12 mouse cellular contexts compared by ENCODE assay signal in the genomic region with DNA sequence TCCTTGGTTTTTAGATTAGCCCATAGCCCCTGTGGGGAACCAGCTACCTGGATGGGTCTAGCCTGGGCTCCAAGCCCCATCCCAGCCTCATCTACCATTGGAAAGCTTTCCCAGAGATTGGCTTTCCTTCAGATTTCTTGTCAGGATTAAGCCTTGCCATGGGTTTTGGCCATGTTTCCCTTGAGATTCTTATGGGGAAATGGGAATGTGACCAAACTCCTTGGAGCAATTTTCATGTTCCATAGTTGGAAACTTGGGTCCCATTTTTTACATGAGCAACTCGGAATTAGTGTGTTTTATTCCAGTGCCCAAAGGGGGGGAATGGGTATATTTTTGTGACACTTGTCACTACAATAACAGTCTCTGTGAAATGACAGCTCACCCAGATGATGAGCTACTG.
A peak's percentile ranks its signal among the peaks of the same experiment; 100 is the strongest.
DNase-seq lines count a peak whose midpoint lies in the region; ATAC-seq and TF ChIP-seq lines count a peak whose summit lies in the region.
"Had no signal": no experiment of that assay in that cellular context is flagged by ENCODE, and none has a peak within 500 bp of the region (broad histone marks: within the 10 kb centered on the region; RNA-seq: fewer than 3 reads in every experiment).

No protein-coding gene starts in this region.

- ATAC-seq in heart, embryonic 12.5 days (ENCODE audit: insufficient number of reproducible peaks, low FRiP score) = no peak
- no peak for ATAC-seq in intestine, embryonic 15.5 days
- no peak for ATAC-seq in intestine, postnatal 0 days

- intact Hi-C loops in heart, postnatal 25 days (cut with DNase I) = no loop called here

- no peak overlapping the region for H3K9ac ChIP-seq in heart, embryonic 12.5 days
- H3K9ac ChIP-seq in intestine, embryonic 15.5 days = no peak overlapping the region
- H3K9ac ChIP-seq in intestine, postnatal 0 days (ENCODE audit: low read depth, low read length) = no peak overlapping the region

- no peak for TF ChIP-seq CTCF in intestine, postnatal 0 days (IDR thresholded peaks at IDR 0.05; ENCODE audit: low read depth)
- no peak for TF ChIP-seq CTCF in embryonic fibroblast, embryonic 13.5 days (IDR thresholded peaks at IDR 0.05; ENCODE audit: borderline replicate concordance, insufficient read depth, low read length)

- no peak for TF ChIP-seq POLR2A in embryonic fibroblast, embryonic 13.5 days (IDR thresholded peaks at IDR 0.05; ENCODE audit: low read depth, low read length)

- no peak overlapping the region for H3K4me2 ChIP-seq in heart, embryonic 12.5 days
- H3K4me2 ChIP-seq in intestine, embryonic 15.5 days (replicated peaks) = no peak overlapping the region
- no peak overlapping the region for H3K4me2 ChIP-seq in intestine, postnatal 0 days (replicated peaks; ENCODE audit: low read depth)

- 69% methylated on average over 1 of the region's 1 CpGs for WGBS in heart, embryonic 12.5 days
- WGBS in intestine, embryonic 15.5 days = 71% methylated on average over 1 of the region's 1 CpGs
- WGBS in intestine, postnatal 0 days = 83% methylated on average over 1 of the region's 1 CpGs
- 88% methylated on average over 1 of the region's 1 CpGs for WGBS in limb, embryonic 10.5 days

- H3K9me3 ChIP-seq in heart, embryonic 12.5 days (replicated peaks) = no peaks in the 10 kb centered on the region
- H3K9me3 ChIP-seq in intestine, embryonic 15.5 days = no peaks in the 10 kb centered on the region
- no peaks in the 10 kb centered on the region for H3K9me3 ChIP-seq in intestine, postnatal 0 days (ENCODE audit: control insufficient read depth)
- no peaks in the 10 kb centered on the region for H3K9me3 ChIP-seq in limb, embryonic 10.5 days (replicated peaks)
- H3K9me3 ChIP-seq: G1E; midbrain, embryonic 10.5 days had no signal

- H3K4me3 ChIP-seq in heart, embryonic 12.5 days = no peak overlapping the region
- H3K4me3 ChIP-seq in intestine, embryonic 15.5 days (replicated peaks) = no peak overlapping the region
- H3K4me3 ChIP-seq in intestine, postnatal 0 days (ENCODE audit: low read depth, low read length) = no peak overlapping the region
- no peak overlapping the region for H3K4me3 ChIP-seq in embryonic fibroblast, embryonic 13.5 days (ENCODE audit: insufficient read depth, low read length)
- H3K4me3 ChIP-seq in limb, embryonic 10.5 days = no peak overlapping the region
- H3K4me3 ChIP-seq: midbrain, embryonic 10.5 days; myocyte had no signal

- H3K4me1 ChIP-seq in heart, embryonic 12.5 days (replicated peaks) = peaks cover 40% of the 10 kb centered on the region
- H3K4me1 ChIP-seq in intestine, embryonic 15.5 days (replicated peaks) = peaks cover 7% of the 10 kb centered on the region; the same call in 1 of the 2 replicates
- H3K4me1 ChIP-seq in intestine, postnatal 0 days (replicated peaks; ENCODE audit: control insufficient read depth, insufficient read depth, low read length) = no peaks in the 10 kb centered on the region
- peaks cover 5% of the 10 kb centered on the region for H3K4me1 ChIP-seq in embryonic fibroblast, embryonic 13.5 days (ENCODE audit: control insufficient read depth, insufficient read depth, low read length)
- peaks cover 24% of the 10 kb centered on the region for H3K4me1 ChIP-seq in limb, embryonic 10.5 days

- no peaks in the 10 kb centered on the region for H3K27me3 ChIP-seq in heart, embryonic 12.5 days (replicated peaks)
- no peaks in the 10 kb centered on the region for H3K27me3 ChIP-seq in intestine, embryonic 15.5 days (replicated peaks)
- H3K27me3 ChIP-seq in intestine, postnatal 0 days (replicated peaks; ENCODE audit: control insufficient read depth, insufficient read depth, low read length) = no peaks in the 10 kb centered on the region
- H3K27me3 ChIP-seq in limb, embryonic 10.5 days (ENCODE audit: low read depth, poor library complexity, severe bottlenecking) = no peaks in the 10 kb centered on the region

- DNase-seq in heart, postnatal 25 days (ENCODE audit: low spot score) = no peak
- DNase-seq in adipocyte (ENCODE audit: low spot score) = peak; percentile 32
- no peak for DNase-seq in limb, embryonic 10.5 days (ENCODE audit: low spot score)
- no peak for DNase-seq in adrenal gland, postnatal 25 days
- DNase-seq: kidney, adult 9 months had no signal

- H3K27ac ChIP-seq in heart, embryonic 12.5 days (ENCODE audit: poor library complexity, severe bottlenecking) = peak overlapping the region; percentile 67
- H3K27ac ChIP-seq in intestine, embryonic 15.5 days = 0 out of 2 replicates have a peak overlapping the region, but pooled peaks have one; percentile 33
- no peak overlapping the region for H3K27ac ChIP-seq in intestine, postnatal 0 days (ENCODE audit: low read depth, low read length)
- peak overlapping the region; percentile 57 for H3K27ac ChIP-seq in embryonic fibroblast, embryonic 13.5 days (ENCODE audit: insufficient read depth, low read length)
- H3K27ac ChIP-seq in limb, embryonic 10.5 days = no peak overlapping the region
- H3K27ac ChIP-seq: midbrain, embryonic 10.5 days had no signal

- H3K36me3 ChIP-seq in heart, embryonic 12.5 days = no peaks in the 10 kb centered on the region
- no peaks in the 10 kb centered on the region for H3K36me3 ChIP-seq in intestine, embryonic 15.5 days
- H3K36me3 ChIP-seq in intestine, postnatal 0 days (ENCODE audit: control insufficient read depth, insufficient read depth) = peaks cover 4% of the 10 kb centered on the region; the same call in 1 of the 2 replicates
- peaks cover 7% of the 10 kb centered on the region; the same call in 1 of the 2 replicates for H3K36me3 ChIP-seq in limb, embryonic 10.5 days

Comparison
In these comparisons a context has a peak if more than half of its experiments do, and no peak if none do; other contexts are left out.
1. H3K27ac ChIP-seq: peak in heart, embryonic 12.5 days (single experiment), intestine, embryonic 15.5 days (single experiment) and embryonic fibroblast, embryonic 13.5 days (single experiment); none in intestine, postnatal 0 days (single experiment) and limb, embryonic 10.5 days (single experiment).